Mouse (Mus musculus): ENCODE data around the gene Gfra1.

Gene Gfra1

DNA sequence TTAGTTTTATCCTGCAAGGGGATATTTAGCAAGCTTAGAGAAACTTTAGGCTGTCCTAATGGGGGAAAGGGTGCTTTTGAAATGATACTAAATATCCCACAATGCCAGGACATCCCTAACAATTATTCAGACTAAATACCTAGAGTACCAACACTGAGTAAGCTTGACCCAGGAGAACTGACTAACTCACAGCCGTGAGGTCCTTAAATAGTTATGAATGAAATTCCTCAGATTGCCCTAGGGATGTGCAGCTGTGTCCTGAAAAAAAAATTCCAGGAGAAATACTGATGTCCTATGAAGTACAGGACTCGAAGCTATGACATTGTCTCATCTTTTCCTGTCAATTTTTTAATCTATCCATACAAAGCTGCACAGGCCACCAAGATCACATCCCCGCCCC, 201.5 kb downstream of the Gfra1 start:
- DNase-seq (ENCODE audit: low spot score in 2 of 2) = no peak

DNA sequence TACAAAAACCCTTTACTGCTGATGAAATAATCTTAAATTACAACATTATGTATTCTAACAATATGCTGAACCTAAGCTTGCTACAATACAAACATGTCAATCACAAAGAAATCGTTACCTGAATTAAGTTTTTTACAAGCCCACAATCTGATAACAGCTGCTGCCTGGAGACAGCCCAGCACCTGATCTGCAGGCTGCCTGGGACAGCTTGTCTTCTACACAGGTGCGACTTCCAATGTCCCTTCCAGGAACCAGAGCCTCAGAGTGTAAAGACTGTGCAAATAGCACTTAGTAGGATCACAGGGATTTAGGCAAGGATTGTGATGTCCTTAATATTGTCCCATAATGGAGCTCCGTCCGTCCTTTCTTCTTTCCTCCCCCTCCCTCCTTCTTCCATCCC, 204.0 kb downstream of the Gfra1 start:
- no peak for DNase-seq (ENCODE audit: low spot score in 2 of 2)

DNA sequence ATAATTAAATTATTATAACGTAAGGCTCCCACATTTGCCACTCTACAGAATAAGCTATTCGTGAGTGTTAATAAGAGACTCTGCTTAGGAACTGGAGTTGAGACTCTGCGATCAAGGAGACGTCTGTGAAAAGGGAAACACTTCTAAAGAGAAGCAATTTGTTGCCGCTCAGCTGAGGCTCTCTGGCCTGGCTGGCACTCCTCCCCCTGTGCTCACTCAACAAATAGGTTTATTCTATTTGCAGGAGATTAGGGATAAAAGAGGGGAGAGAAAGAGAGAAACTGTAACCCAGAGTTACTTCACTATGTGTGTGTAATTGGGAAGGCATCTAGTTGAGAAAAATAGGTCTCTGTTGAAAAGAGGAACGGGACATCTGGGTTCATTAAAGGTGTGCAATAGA, 204.6 kb downstream of the Gfra1 start:
- DNase-seq (ENCODE audit: low spot score in 2 of 2) = no peak

DNA sequence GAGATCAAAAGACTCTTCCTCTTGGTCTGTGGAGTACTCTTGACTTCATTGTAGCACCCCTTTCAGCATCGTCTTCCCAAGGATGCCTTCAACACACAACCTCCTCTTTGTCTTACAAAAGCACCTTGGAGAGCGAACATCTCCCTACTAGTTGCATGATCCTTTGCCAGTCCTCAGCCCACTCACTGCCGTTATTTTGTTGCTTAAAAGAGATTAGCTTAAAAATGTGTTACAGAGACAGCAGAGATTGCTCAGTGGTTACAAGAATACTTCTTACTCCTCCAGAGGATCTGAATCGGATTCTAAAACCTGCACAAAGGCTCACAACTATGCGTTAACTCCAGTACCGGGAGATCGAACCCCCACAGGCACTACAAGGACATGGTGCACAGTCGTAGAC, 205.5 kb downstream of the Gfra1 start:
- DNase-seq (ENCODE audit: low spot score in 2 of 2) = no peak

DNA sequence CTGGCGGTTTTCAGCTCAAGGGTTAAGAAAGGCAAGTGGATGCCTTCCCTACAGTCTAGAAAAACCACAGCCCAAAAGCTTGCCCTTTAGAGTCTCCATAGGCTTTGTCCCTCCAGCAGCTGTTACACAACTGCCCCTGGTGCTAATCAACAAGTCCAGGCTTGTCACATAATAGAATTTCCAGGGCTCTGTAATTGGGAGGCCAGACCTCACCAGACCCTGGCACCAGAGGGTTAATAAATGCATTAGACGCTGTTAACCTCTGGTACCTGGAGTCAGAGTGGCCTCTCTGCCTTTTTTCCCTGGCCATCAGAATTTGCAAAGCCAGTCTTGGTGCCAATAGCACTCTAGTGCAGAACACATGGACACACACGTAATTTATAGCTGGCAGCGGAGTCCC, 211.6 kb downstream of the Gfra1 start:
- DNase-seq (ENCODE audit: low spot score in 2 of 2) = no peak

DNA sequence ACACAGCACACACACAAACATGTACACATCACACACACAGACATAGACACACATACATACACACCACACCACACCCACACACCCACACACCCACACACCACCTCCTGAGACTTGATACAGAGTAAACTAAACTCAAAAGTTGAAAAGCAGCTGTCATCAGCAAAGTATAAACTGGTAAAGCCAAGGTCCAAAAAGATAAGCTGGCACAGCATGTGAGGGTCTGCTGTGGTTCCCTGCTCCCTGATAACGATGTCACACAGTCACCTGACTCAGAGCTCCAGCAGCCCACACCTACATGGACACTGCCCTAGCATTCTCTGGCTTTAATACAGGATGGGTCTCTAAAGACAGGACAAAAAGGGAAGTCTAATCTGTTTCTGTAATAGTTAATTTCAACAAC, 212.1 kb downstream of the Gfra1 start:
- no peak for DNase-seq (ENCODE audit: low spot score in 2 of 2)

DNA sequence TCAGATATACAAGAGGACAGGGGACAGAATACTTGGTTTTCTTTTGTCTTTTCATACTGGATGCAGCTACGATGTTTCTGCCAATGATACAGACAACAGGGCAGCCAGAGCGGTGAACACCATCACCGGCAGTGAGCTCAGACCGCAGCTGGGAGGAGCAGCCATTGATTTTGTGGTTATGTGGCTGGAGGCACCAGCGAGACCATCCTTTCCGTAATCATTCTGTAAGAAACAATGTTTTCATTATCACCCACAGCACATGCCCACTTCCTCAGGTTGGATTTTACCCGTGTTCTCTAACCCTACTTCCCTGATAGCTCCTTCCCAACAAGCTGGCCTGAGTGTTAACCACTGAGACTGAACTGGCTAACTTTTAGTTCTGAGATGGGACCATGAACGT, 217.4 kb downstream of the Gfra1 start:
- no peak for DNase-seq (ENCODE audit: low spot score in 2 of 2)

DNA sequence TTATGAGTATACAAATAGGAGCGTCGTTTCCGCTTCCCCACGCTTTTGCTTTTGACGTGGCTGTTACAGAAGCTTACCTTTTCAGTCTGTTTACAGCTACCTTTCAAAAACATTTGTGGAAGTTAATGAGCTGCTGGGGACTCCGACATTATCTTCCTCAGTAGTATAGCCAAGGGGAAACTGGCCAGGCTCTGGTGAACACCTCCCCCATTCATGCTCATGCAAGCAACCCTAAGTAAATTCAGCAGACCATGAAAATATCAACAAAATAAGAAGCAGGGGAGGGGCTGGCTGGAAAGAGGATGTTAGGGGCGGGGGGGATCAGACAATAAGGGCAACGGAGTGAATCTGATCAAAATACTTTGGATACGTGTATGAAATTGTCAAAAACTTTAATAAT, 228.0 kb downstream of the Gfra1 start:
- no peak for DNase-seq (ENCODE audit: low spot score in 2 of 2)

DNA sequence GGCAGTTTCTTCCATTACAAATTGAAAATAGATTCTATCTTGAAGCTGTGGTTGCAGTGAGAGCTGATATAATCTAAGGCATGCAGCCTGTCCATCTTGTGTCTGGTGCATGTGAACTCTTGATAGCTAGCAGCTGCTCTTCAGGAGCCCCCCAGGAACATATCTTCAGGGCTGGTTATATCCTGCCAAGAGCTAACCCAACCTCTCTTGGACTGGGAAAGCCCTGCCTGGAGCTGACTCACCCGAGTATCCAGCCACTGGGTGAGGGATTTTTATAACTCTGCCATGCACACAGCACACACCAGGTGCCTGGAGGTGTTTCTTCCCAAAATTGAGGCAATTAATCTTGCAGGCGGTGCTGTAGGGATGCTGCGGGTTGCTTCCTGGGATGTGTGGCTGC, 228.8 kb downstream of the Gfra1 start:
- no peak for DNase-seq (ENCODE audit: low spot score in 2 of 2)

DNA sequence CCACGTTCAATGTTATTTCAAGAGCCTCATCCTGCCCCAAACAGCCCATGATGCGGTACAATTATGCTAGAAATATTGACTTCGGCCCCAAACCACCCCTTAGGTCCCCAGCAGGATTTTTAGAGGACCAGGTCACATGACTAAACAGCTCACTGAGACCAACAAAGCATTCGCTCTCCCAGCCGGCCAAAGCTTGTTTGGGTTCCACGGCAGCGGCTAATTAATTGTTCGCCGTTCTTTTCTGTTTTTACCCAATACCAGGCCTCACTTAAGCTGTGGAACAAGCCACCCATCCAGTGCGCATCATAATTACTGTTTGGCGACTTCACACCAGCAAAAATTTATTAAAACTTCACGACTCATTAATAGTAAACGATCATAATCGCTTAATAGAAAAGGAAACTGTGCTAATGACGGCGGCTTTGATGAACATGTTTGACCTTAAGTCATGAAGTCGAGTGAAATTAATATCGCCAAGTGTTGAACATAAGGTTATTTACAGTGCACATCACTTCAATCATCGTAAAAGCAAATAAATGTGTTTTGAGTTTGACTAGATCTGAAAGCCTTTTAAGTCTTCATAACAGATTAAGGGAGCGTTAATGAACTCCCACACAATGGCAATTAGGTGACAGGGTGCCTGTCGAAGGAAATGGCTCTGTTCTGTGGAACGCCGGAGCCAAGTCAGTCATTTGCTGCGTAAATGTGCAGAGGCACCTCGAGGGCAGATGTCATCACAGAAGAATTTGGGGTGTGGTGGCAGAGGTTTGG, 235.5 kb downstream of the Gfra1 start:
- no peak for DNase-seq (ENCODE audit: low spot score in 2 of 2)

DNA sequence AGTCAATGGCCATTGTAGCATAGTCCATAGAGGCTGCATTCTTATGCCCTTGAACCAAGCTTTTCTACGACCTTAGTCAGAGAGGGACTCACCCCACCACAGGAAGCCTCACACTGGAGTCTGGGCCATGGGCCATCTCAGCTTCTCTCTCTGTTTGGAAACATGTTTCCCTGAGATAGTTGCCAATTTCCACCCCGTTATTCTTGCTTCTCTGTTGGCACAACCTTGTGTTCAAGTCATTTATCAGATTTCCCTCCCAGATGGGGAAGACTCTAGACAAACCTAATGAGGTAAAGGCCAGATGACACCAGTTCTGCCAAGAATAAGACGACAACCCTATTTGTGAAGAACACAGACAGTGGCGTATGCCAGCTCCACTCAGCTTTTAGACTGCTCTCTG, 238.1 kb downstream of the Gfra1 start:
- no peak for DNase-seq (ENCODE audit: low spot score in 2 of 2)

DNA sequence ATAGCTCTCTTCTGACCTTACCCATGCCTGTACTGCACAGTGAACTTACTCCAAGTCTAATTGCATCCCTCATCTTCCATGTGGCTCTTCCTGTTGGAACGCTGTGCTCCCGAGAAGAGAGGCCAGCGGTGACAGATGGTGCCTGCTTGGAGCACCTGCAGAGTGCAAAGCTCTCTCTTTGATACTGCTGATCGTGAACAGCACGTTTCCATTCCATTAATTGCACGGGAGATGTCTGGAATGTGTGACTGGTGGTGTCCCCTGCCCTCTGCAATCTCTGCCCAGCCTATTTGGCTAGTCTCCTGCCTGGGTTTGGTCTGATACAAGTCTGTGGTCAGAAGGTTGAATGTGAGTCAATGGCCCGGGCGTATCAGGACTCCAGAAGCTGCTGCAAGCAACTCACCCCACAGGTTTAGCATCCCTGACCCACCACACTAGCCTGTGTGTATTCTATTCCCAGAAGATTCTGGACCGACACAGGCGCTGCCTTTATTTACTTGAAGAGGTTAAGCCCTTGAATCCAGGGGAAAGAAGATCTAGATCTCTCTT, 249.1 kb downstream of the Gfra1 start:
- no peak for DNase-seq (ENCODE audit: low spot score in 2 of 2)

DNA sequence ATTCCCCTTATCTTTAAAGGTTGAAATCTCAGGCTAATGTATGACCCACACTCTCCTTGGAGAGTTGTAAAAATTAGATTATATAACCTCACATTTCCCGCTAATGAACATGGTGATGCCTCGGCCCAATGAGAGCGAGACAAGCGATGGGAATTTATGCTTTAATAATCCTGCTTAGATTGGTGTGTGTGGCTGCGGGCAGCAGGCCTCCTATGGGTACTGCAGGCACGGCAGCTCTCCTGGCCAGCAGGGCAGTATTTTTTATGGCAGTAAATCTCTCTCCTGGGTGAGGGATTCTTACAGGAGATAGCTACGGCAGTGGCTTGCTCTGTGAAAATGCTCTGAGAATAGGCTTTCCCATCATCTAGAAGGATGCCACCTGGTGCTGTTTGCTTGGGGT, 250.2 kb downstream of the Gfra1 start:
- no peak for DNase-seq (ENCODE audit: low spot score in 2 of 2)

DNA sequence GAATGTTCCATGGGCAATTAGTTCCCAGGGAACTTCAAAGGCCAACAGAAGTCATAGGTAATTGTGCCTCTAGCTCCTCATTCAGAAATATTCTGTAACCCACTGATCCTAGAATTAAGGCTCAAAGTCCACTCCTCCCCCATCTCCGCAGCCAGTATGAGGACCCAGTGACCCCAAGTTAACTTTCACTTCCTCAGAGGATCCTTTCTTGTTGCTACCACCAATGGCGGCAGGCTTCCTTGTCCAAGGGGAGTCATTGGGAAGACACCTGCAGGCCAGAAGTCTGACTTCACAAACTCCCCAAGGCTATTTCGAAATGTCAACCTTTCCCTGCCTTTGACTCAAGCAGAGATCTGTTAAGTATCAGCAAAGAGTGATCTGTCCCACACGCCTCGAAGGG, 253.1 kb downstream of the Gfra1 start:
- DNase-seq (ENCODE audit: low spot score in 2 of 2) = no peak

DNA sequence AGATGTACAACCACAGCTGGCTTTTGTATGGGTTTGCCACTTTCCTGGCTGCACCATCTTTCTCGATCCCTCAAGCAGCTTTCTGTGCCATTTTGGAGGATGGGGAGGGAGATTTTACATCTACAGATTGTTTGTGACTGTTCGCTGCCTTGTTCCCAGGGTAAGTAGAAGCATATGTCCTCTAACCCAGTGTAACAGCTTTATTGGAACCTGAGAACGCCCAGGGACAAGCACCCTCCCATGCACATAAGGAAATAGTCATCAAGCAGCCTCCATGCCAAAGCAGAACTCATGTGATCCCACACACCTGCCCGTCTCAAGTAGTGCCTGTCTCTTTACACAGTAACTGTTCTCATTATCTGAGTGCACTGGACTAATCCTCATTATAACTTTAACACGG, 256.0 kb downstream of the Gfra1 start:
- DNase-seq (ENCODE audit: low spot score in 2 of 2) = no peak

DNA sequence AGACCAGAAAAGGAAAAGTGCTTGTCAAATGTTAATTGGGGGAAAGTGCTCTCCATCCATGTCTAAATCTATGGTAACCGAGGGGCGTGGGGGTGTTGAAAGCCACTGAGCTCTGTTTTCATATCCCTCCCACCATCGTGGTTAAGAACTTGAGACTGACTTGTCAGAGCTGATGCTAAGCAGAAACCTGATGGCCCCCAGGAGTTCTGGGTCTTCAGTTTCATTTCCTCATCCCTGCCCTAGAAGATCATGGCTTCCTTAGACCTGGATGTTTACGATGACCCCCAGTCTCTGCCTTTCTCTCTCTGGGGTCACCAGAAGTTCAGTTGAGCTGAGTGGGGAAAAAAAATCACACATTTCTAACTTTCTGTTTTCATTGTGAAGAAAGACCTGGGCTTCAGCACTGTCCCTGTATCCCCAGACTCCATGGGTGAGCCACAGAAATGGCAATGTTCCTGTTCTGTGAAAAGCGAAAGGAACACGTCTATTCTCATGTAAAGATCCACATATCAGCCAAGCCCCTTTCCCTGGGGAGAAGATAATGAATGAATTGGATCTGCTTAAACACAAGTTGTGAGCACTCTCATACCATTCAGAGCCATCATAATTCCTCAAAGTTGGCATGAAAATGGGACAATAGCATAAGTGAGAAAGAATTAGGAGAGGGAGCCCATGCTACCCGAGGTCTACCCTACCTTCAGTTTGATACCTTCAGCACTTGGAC, 261.8 kb downstream of the Gfra1 start:
- no peak for DNase-seq (ENCODE audit: low spot score in 2 of 2)

DNA sequence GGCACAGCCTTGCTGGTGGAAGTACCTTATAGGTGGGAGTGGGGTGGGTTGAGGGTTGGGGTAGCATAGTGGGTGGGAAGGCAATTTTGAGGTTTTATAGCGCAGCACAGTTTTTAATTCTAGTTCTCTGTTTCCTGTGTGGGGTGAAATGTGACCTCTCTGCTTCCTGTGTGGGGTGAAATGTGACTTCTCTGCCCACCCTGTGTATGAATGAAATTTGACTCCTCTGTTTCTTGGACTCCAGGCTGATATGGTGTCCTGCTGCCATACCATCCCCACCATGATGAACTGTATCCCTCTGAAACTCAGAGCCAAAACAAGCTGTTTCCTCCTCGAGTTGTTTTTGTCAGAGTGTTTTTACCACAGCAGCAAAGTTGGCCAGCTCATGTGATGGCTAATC, 264.8 kb downstream of the Gfra1 start:
- DNase-seq (ENCODE audit: low spot score in 2 of 2) = no peak

DNA sequence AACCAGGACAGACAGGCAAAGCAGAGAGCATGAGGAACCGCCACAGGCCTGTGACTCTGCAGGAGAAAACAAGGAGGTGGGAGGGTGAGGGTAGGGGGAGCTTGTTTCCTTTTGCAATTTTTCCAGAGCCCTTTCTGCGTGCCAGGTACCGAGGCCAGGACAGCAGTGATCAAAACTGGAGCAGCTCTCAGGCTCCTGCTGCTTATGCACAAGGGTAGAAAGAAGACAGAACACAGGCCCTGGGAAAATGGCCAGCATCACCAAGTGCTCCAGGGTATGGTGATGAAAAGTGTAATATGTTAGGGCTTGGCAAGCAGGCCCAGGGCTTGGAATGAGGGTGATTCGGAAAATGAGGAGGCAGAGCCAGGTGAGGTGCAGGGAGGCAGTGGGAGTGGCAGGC, 269.2 kb downstream of the Gfra1 start:
- no peak for DNase-seq (ENCODE audit: low spot score in 2 of 2)

Data from spleen, postnatal 14 days (tissue).